Comparison of ENCODE assay signal across 8 mouse cellular contexts in the genomic region with DNA sequence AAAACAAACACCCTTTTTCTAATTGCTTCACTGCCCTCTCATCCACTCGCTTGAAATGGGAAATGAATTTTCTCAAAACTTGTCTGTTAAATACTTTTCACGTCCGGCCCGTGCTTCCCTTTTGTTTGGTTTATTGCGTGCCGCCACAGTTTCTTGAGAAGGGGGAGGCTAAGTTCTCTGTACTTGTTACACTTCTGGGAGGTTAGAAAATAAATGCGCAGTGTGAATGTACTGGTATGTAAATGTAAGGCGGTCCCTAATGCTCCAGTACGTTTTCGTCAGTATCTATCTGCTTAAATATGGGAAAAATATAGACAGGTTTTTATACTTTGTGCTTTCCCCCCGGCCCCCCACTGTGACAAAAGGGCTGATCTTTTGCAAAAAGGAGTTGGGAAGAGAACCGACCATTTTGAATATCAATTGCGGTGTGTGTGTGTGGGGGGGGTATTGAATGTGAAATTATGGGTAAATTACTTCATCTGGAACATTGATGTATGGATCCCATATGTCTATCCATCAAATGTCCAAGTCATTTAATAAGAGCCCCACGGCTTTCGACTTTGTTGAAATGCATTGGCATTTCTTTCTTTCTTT. TPM values are rescaled to one million over a fixed set of nuclear protein-coding genes. Genes with fewer than 3 reads are reported as not detected.
A peak's percentile ranks its signal among the peaks of the same experiment; 100 is the strongest.
DNase-seq lines count a peak whose midpoint lies in the region; ATAC-seq and TF ChIP-seq lines count a peak whose summit lies in the region.

No protein-coding gene starts in this region.

- peak overlapping the region; percentile 97 for H3K9ac ChIP-seq in forebrain, embryonic 12.5 days
- peak overlapping the region; percentile 97 for H3K9ac ChIP-seq in liver, embryonic 12.5 days
- peak overlapping the region; percentile 97 for H3K9ac ChIP-seq in stomach, embryonic 14.5 days (replicated peaks; ENCODE audit: low read depth, low read length)

- peak overlapping the region; percentile 98 for H3K4me3 ChIP-seq in heart, embryonic 10.5 days
- peak overlapping the region; percentile 97 for H3K4me3 ChIP-seq in E14TG2a.4 (replicated peaks; ENCODE audit: low read length)
- peak overlapping the region; percentile 94 for H3K4me3 ChIP-seq in forebrain, embryonic 12.5 days (replicated peaks)
- peak overlapping the region; percentile 96 for H3K4me3 ChIP-seq in liver, embryonic 12.5 days
- H3K4me3 ChIP-seq in stomach, embryonic 14.5 days (ENCODE audit: low read depth, low read length): peak overlapping the region; percentile 94

- H3K27ac ChIP-seq in heart, embryonic 10.5 days: peak overlapping the region; percentile 98
- peak overlapping the region; percentile 99 for H3K27ac ChIP-seq in forebrain, embryonic 12.5 days
- peak overlapping the region; percentile 97 for H3K27ac ChIP-seq in liver, embryonic 12.5 days
- H3K27ac ChIP-seq in stomach, embryonic 14.5 days (ENCODE audit: low read length): peak overlapping the region; percentile 99

- 6% methylated on average over 15 of the region's 15 CpGs for WGBS in heart, embryonic 10.5 days
- WGBS in forebrain, embryonic 12.5 days: 2% methylated on average over 15 of the region's 15 CpGs
- 5% methylated on average over 15 of the region's 15 CpGs for WGBS in liver, embryonic 12.5 days (ENCODE audit: insufficient replicate concordance)
- WGBS in stomach, embryonic 14.5 days: 1% methylated on average over 15 of the region's 15 CpGs

- no peaks in the 10 kb centered on the region for H3K36me3 ChIP-seq in heart, embryonic 10.5 days
- H3K36me3 ChIP-seq in E14TG2a.4 (ENCODE audit: insufficient read depth, low read length): peaks cover 40% of the 10 kb centered on the region
- H3K36me3 ChIP-seq in forebrain, embryonic 12.5 days (replicated peaks): no peaks in the 10 kb centered on the region
- peaks cover 7% of the 10 kb centered on the region; the same call in 1 of the 2 replicates for H3K36me3 ChIP-seq in liver, embryonic 12.5 days
- no peaks in the 10 kb centered on the region for H3K36me3 ChIP-seq in stomach, embryonic 14.5 days (ENCODE audit: control insufficient read depth, insufficient read depth, low read length)

- peaks cover 11% of the 10 kb centered on the region; the same call in 1 of the 2 replicates for H3K4me1 ChIP-seq in heart, embryonic 10.5 days
- H3K4me1 ChIP-seq in E14TG2a.4 (replicated peaks; ENCODE audit: low read depth, low read length): peaks cover 46% of the 10 kb centered on the region
- H3K4me1 ChIP-seq in forebrain, embryonic 12.5 days: peaks cover 37% of the 10 kb centered on the region
- peaks cover 46% of the 10 kb centered on the region for H3K4me1 ChIP-seq in liver, embryonic 12.5 days
- peaks cover 20% of the 10 kb centered on the region; the same call in 1 of the 2 replicates for H3K4me1 ChIP-seq in stomach, embryonic 14.5 days (ENCODE audit: control insufficient read depth, insufficient read depth, low read length)

- peak overlapping the region; percentile 71 for H3K4me2 ChIP-seq in forebrain, embryonic 12.5 days
- peak overlapping the region; percentile 79 for H3K4me2 ChIP-seq in liver, embryonic 12.5 days
- peak overlapping the region; percentile 70 for H3K4me2 ChIP-seq in stomach, embryonic 14.5 days (replicated peaks; ENCODE audit: low read depth, low read length)

- no peak for DNase-seq in heart, embryonic 10.5 days (ENCODE audit: low spot score)
- DNase-seq in heart, adult 8-10 months (ENCODE audit: low spot score): no peak
- DNase-seq in right cerebral cortex, postnatal 14 days: no peak
- DNase-seq in right cerebral cortex, postnatal 10 days (ENCODE audit: low spot score in 2 of 2): no peak

- TF ChIP-seq CTCF in E14TG2a.4 (conservative IDR thresholded peaks at IDR 0.05; ENCODE audit: low read length): no peak

- no peaks in the 10 kb centered on the region for H3K9me3 ChIP-seq in heart, embryonic 10.5 days
- H3K9me3 ChIP-seq in E14TG2a.4 (ENCODE audit: low read length): peaks cover 6% of the 10 kb centered on the region
- H3K9me3 ChIP-seq in forebrain, embryonic 12.5 days: peaks cover 4% of the 10 kb centered on the region; the same call in 1 of the 2 replicates
- no peaks in the 10 kb centered on the region for H3K9me3 ChIP-seq in liver, embryonic 12.5 days (replicated peaks)
- H3K9me3 ChIP-seq in stomach, embryonic 14.5 days (ENCODE audit: control insufficient read depth, low read depth, low read length): no peaks in the 10 kb centered on the region

- ATAC-seq in forebrain, embryonic 12.5 days (ENCODE audit: low FRiP score): no peak
- no peak for ATAC-seq in liver, embryonic 12.5 days
- no peak for ATAC-seq in stomach, embryonic 14.5 days (ENCODE audit: insufficient number of reproducible peaks, insufficient read depth, low FRiP score, low read depth)

- no peaks in the 10 kb centered on the region for H3K27me3 ChIP-seq in heart, embryonic 10.5 days (ENCODE audit: insufficient read depth, poor library complexity, severe bottlenecking)
- H3K27me3 ChIP-seq in E14TG2a.4 (ENCODE audit: insufficient read depth, low read length): no peaks in the 10 kb centered on the region
- H3K27me3 ChIP-seq in forebrain, embryonic 12.5 days: no peaks in the 10 kb centered on the region
- no peaks in the 10 kb centered on the region for H3K27me3 ChIP-seq in liver, embryonic 12.5 days (replicated peaks)
- H3K27me3 ChIP-seq in stomach, embryonic 14.5 days (ENCODE audit: control insufficient read depth, insufficient read depth, low read length): no peaks in the 10 kb centered on the region

RNA-seq across cellular contexts. Expression of a gene that starts 1.2 kb away (rescaled TPM):
- polyA plus RNA-seq in heart, embryonic 10.5 days (2016; fragmentation: Nextera tagmentation; extraction: Ambion mirVana): 344 and 362 TPM in 2 replicates
- total RNA-seq in heart, adult 8-10 months (2022): 100 to 1,000 TPM; 235 to 261 (median 251) TPM
- 434 and 459 TPM in 2 replicates for polyA plus RNA-seq in forebrain, embryonic 12.5 days (2016; fragmentation: Nextera tagmentation; extraction: Ambion mirVana)
- polyA plus RNA-seq in liver, embryonic 12.5 days (2016; fragmentation: Nextera tagmentation; extraction: Ambion mirVana): 209 and 220 TPM in 2 replicates
- polyA plus RNA-seq in stomach, embryonic 14.5 days (2014; fragmentation: Nextera tagmentation; extraction: Ambion mirVana): 450 and 468 TPM in 2 replicates
